In the genomic region with DNA sequence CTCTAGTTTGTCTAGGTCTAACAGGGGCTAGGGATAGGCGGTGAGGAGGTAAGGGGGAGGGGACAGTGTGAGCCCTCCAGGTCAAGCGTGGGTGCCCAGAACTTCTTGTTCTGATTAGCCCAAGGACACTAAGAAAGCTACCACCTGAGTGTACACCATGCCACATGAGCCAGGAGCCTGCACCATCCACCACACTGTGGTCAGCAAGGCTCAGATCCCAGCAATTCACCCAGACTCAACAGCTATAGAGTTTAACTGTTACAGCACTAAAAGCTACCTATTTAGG, we compare ENCODE assay signal across 14 mouse cellular contexts. TPM values are rescaled to one million over a fixed set of nuclear protein-coding genes. Genes with fewer than 3 reads are reported as not detected.
DNase-seq lines count a peak whose midpoint lies in the region; ATAC-seq lines count a peak whose summit lies in the region.
"Had no signal": no experiment of that assay in that cellular context is flagged by ENCODE, and none has a peak within 500 bp of the region (broad histone marks: within the 10 kb centered on the region; RNA-seq: fewer than 3 reads in every experiment).

No protein-coding gene starts in this region.

- no peaks in the 10 kb centered on the region for H3K9me3 ChIP-seq in heart, embryonic 11.5 days (replicated peaks; ENCODE audit: control insufficient read depth, low read length)
- H3K9me3 ChIP-seq in lung, embryonic 16.5 days (ENCODE audit: control insufficient read depth, low read length) = no peaks in the 10 kb centered on the region
- H3K9me3 ChIP-seq in intestine, embryonic 14.5 days (ENCODE audit: control insufficient read depth, low read length) = no peaks in the 10 kb centered on the region
- H3K9me3 ChIP-seq in hindbrain, embryonic 10.5 days = no peaks in the 10 kb centered on the region
- H3K9me3 ChIP-seq: embryonic facial prominence, embryonic 10.5 days; G1E; neural tube, embryonic 15.5 days had no signal

- ATAC-seq in heart, embryonic 11.5 days (replicated peaks; ENCODE audit: insufficient number of reproducible peaks, low FRiP score, low TSS enrichment) = no peak
- no peak for ATAC-seq in lung, embryonic 16.5 days (ENCODE audit: low read depth)
- no peak for ATAC-seq in intestine, embryonic 14.5 days (replicated peaks; ENCODE audit: low FRiP score, low TSS enrichment, low read depth)
- 0 out of 2 replicates have a peak, but pooled peaks have one; percentile 16 for ATAC-seq in megakaryocyte-erythroid progenitor cell, adult 5-6 weeks (replicated peaks; ENCODE audit: low FRiP score, low TSS enrichment, poor library complexity, severe bottlenecking)

- WGBS in heart, embryonic 11.5 days (ENCODE audit: insufficient replicate concordance) = 65% methylated on average over 2 of the region's 2 CpGs
- WGBS in lung, embryonic 16.5 days = 57% methylated on average over 2 of the region's 2 CpGs
- WGBS in intestine, embryonic 14.5 days = 84% methylated on average over 2 of the region's 2 CpGs
- WGBS in hindbrain, embryonic 10.5 days = 85% methylated on average over 2 of the region's 2 CpGs

- no peak overlapping the region for H3K27ac ChIP-seq in heart, embryonic 11.5 days (ENCODE audit: low read depth, low read length)
- no peak overlapping the region for H3K27ac ChIP-seq in lung, embryonic 16.5 days (ENCODE audit: low read length)
- no peak overlapping the region for H3K27ac ChIP-seq in intestine, embryonic 14.5 days (ENCODE audit: low read depth)
- no peak overlapping the region for H3K27ac ChIP-seq in hindbrain, embryonic 10.5 days
- H3K27ac ChIP-seq: embryonic facial prominence, embryonic 10.5 days; neural tube, embryonic 15.5 days had no signal

- peaks cover 36% of the 10 kb centered on the region for H3K4me1 ChIP-seq in heart, embryonic 11.5 days (ENCODE audit: control insufficient read depth, insufficient read depth, low read length)
- peaks cover 21% of the 10 kb centered on the region for H3K4me1 ChIP-seq in lung, embryonic 16.5 days (replicated peaks; ENCODE audit: control insufficient read depth, insufficient read depth, low read length)
- H3K4me1 ChIP-seq in intestine, embryonic 14.5 days (replicated peaks; ENCODE audit: control insufficient read depth, insufficient read depth, low read length) = peaks cover 15% of the 10 kb centered on the region
- peaks cover 30% of the 10 kb centered on the region for H3K4me1 ChIP-seq in hindbrain, embryonic 10.5 days (replicated peaks)

- no peak for DNase-seq in heart, postnatal 4 days
- no peak for DNase-seq in lung, postnatal 25 days (ENCODE audit: low spot score)
- no peak for DNase-seq in intestine, embryonic 14.5 days (ENCODE audit: low spot score)
- no peak for DNase-seq in layer of hippocampus, adult 8-10 months (ENCODE audit: low spot score in 2 of 2)
- no peak for DNase-seq in hindbrain, embryonic 10.5 days (ENCODE audit: low spot score)
- DNase-seq: cerebellum, postnatal 25 days; retina, postnatal 1 day; spleen, adult 18-20 months had no signal

- H3K9ac ChIP-seq in heart, embryonic 11.5 days (ENCODE audit: low read depth, low read length) = no peak overlapping the region
- no peak overlapping the region for H3K9ac ChIP-seq in lung, embryonic 16.5 days (ENCODE audit: low read length)
- H3K9ac ChIP-seq in intestine, embryonic 14.5 days (ENCODE audit: low read length) = no peak overlapping the region
- H3K9ac ChIP-seq: neural tube, embryonic 15.5 days had no signal

- H3K36me3 ChIP-seq in heart, embryonic 11.5 days (ENCODE audit: control insufficient read depth, insufficient read depth, low read length) = no peaks in the 10 kb centered on the region
- H3K36me3 ChIP-seq in lung, embryonic 16.5 days (ENCODE audit: control insufficient read depth, insufficient read depth, low read length) = no peaks in the 10 kb centered on the region
- no peaks in the 10 kb centered on the region for H3K36me3 ChIP-seq in intestine, embryonic 14.5 days (ENCODE audit: control insufficient read depth, insufficient read depth, low read length)
- no peaks in the 10 kb centered on the region for H3K36me3 ChIP-seq in hindbrain, embryonic 10.5 days
- H3K36me3 ChIP-seq: embryonic facial prominence, embryonic 10.5 days; G1E; neural tube, embryonic 15.5 days had no signal

- H3K27me3 ChIP-seq in heart, embryonic 11.5 days (ENCODE audit: control insufficient read depth, insufficient read depth, low read length) = no peaks in the 10 kb centered on the region
- H3K27me3 ChIP-seq in lung, embryonic 16.5 days (ENCODE audit: control insufficient read depth, insufficient read depth, low read depth, low read length) = no peaks in the 10 kb centered on the region
- H3K27me3 ChIP-seq in intestine, embryonic 14.5 days (replicated peaks; ENCODE audit: control insufficient read depth, insufficient read depth, low read length) = no peaks in the 10 kb centered on the region
- H3K27me3 ChIP-seq in hindbrain, embryonic 10.5 days (ENCODE audit: insufficient read depth, poor library complexity, severe bottlenecking) = peaks cover 13% of the 10 kb centered on the region
- H3K27me3 ChIP-seq: neural tube, embryonic 15.5 days had no signal

- no peak overlapping the region for H3K4me3 ChIP-seq in heart, embryonic 11.5 days (ENCODE audit: low read depth, low read length)
- H3K4me3 ChIP-seq in lung, embryonic 16.5 days (ENCODE audit: low read length) = peak overlapping the region; percentile 18
- H3K4me3 ChIP-seq in intestine, embryonic 14.5 days (ENCODE audit: low read depth, low read length) = no peak overlapping the region
- no peak overlapping the region for H3K4me3 ChIP-seq in hindbrain, embryonic 10.5 days
- H3K4me3 ChIP-seq: embryonic facial prominence, embryonic 10.5 days; neural tube, embryonic 15.5 days had no signal

- peak overlapping the region; percentile 56 for H3K4me2 ChIP-seq in heart, embryonic 11.5 days
- peak overlapping the region; percentile 48 for H3K4me2 ChIP-seq in lung, embryonic 16.5 days (ENCODE audit: low read depth, low read length)
- 0 out of 2 replicates have a peak overlapping the region, but pooled peaks have one; percentile 20 for H3K4me2 ChIP-seq in intestine, embryonic 14.5 days (ENCODE audit: low read length)
- H3K4me2 ChIP-seq: neural tube, embryonic 15.5 days had no signal

RNA-seq across cellular contexts. Expression of a gene that starts 22.6 kb away (rescaled TPM):
- 11.4 and 11.7 TPM in 2 replicates for polyA plus RNA-seq in heart, embryonic 11.5 days (2014; fragmentation: Nextera tagmentation; extraction: Ambion mirVana)
- total RNA-seq in heart, postnatal 4 days (2021) = 10 to 100 TPM; 12.5 to 13.6 TPM
- 20.4 and 22.1 TPM in 2 replicates for polyA plus RNA-seq in lung, embryonic 16.5 days (2015; fragmentation: Nextera tagmentation; extraction: Ambion mirVana)
- 37.5 and 37.7 TPM in 2 replicates for polyA plus RNA-seq in intestine, embryonic 14.5 days (2014; fragmentation: Nextera tagmentation; extraction: Ambion mirVana)
- total RNA-seq in megakaryocyte-erythroid progenitor cell, adult 5-6 weeks (2014; fragmentation: Nextera tagmentation) = 2.1 and 5.0 TPM in 2 replicates
- 1.8 and 1.9 TPM in 2 replicates for total RNA-seq in megakaryocyte-erythroid progenitor cell, adult 5-6 weeks (2017)
- 10 to 100 TPM; 10.8 to 13.3 (median 11.7) TPM for total RNA-seq in layer of hippocampus, adult 8-10 months (2022)
- 16.2 and 16.4 TPM in 2 replicates for polyA plus RNA-seq in hindbrain, embryonic 10.5 days (2016; fragmentation: Nextera tagmentation; extraction: Ambion mirVana)
